Mouse (Mus musculus) liver, embryonic 15.5 days (tissue): ENCODE measurements around the gene Arhgef19. TPM values are rescaled to one million over a fixed set of nuclear protein-coding genes. Genes with fewer than 3 reads are reported as not detected.
A peak's percentile ranks its signal among the peaks of the same experiment; 100 is the strongest.

ENCODE experiments used
- ATAC-seq: fragments of 200-750 bp; cut with Nextera tagmentation; 2 replicates; pipeline ENCODE4 v1.8.0; 2017; ENCODE audit warnings: moderate number of reproducible peaks, mild to moderate bottlenecking, moderate library complexity; ENCODE audit not compliant: insufficient read depth
- H3K27ac ChIP-seq: fragments of 300-500 bp; sonication (generic); replicated peaks from 2 replicates; pipeline ENCODE4 v1.5.1; 2015; ENCODE audit warnings: mild to moderate bottlenecking, inconsistent platforms
- H3K27me3 ChIP-seq: fragments of 300-500 bp; sonication (generic); 2 replicates; pipeline ENCODE4 v1.6.1; 2015; ENCODE audit warnings: mild to moderate bottlenecking, inconsistent platforms
- H3K36me3 ChIP-seq: fragments of 300-500 bp; sonication (generic); replicated peaks from 2 replicates; pipeline ENCODE4 v1.6.1; 2015; ENCODE audit warnings: moderate library complexity, mild to moderate bottlenecking, inconsistent platforms
- H3K4me1 ChIP-seq: fragments of 300-500 bp; sonication (generic); replicated peaks from 2 replicates; pipeline ENCODE4 v1.6.1; 2015; ENCODE audit warnings: inconsistent platforms
- H3K4me2 ChIP-seq: fragments of 300-500 bp; sonication (generic); 2 replicates; pipeline ENCODE4 v1.6.1; 2015; ENCODE audit warnings: moderate library complexity, mild to moderate bottlenecking, inconsistent platforms
- H3K4me3 ChIP-seq: fragments of 300-500 bp; sonication (generic); replicated peaks from 2 replicates; pipeline ENCODE4 v1.5.1; 2015; ENCODE audit warnings: mild to moderate bottlenecking, inconsistent platforms
- H3K9ac ChIP-seq: fragments of 300-500 bp; sonication (generic); 2 replicates; pipeline ENCODE4 v1.6.1; 2015; ENCODE audit warnings: moderate library complexity, mild to moderate bottlenecking, inconsistent platforms
- H3K9me3 ChIP-seq: fragments of 300-500 bp; sonication (generic); replicated peaks from 2 replicates; pipeline ENCODE4 v1.6.1; 2016; ENCODE audit warnings: inconsistent platforms
- WGBS: fragments of 180-500 bp; shearing (Covaris S2); methylation state at CpG from one replicate; pipeline ENCODE4 v1.1.7; 2015; ENCODE audit warnings: mixed read lengths; ENCODE audit not compliant: insufficient replicate concordance; 5-methylcytosine and 5-hydroxymethylcytosine counted together
- polyA plus RNA-seq: library from polyadenylated mRNA; unstranded; fragments of >200 nt; fragmentation: Nextera tagmentation; extraction: Ambion mirVana; gene quantifications from 2 replicates; pipeline ENCODE4 v1.2.1, GENCODE M21; 2015

The Arhgef19 gene
- polyA plus RNA-seq, 1 experiment from 2014 or later: 1.5 TPM

DNA sequence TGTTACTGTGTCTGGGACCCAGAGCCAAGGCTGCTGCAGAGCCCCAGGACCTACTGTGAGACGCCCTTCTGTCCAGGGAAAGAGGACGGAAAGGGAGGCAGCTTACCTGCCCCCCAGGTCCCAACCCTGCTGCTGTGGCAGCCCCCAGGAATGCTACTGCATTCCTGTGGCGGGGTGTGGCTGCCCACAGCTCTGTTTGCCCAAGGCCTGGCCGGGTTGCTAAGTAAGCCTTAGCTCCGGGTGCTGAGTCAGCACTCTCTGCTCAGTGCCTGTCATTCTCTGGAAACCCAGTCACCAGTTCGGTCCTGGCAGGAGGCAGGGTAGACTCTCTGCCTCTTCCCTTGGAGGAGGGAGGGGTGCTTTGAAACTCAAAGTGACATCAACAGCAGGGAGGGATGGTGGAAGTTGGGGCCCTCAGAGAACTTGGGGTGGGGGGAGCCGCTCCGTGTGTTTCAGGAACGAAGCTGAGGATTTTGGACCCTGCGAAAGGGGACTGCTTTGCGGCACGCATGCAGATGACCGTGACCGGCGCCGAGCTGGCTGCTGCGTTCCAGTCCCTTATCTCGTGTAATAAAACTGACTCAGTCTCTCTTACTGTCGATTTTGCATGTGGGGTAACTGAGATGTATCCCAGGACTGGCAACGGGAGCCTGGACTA is 47.7 kb downstream of the Arhgef19 start:
- ATAC-seq: no peak
- Histone ChIP-seq H3K36me3 (no peaks in the 10 kb centered on the region), H3K9ac (no peak overlapping the region), H3K4me2 (peak overlapping the region; percentile 41), H3K27ac (no peak overlapping the region), H3K4me1 (peaks cover 30% of the 10 kb centered on the region), H3K27me3 (peaks cover 76% of the 10 kb centered on the region), H3K4me3 (no peak overlapping the region; the same call in 1 of the 2 replicates), H3K9me3 (no peaks in the 10 kb centered on the region)
- WGBS: 7% methylated on average over 20 of the region's 20 CpGs

DNA sequence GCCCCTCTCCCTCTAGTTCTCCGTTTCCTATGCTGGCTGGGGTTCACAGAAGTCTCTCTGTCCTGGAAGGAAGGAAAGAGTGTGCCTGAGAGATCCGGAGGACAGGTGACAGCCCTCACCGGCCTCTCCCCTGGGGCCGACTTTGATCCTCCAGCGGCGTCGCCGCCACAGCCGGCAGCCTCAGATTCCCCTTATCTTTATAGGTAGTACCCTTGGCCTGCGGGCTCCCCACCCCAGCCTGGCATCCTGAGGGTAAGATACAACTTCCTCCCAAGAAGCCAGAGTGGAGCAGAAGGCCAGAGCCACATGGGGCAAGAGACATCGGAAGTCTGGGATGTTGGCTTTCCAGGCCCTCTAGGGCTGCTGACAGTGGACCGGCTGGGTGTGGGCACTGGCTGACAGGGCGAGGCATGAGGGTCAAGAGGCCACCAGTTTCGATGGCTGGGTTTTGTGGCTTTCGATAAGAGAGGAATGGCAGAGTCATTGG is 48.3 kb downstream of the Arhgef19 start:
- Histone ChIP-seq H3K4me3 (no peak overlapping the region; the same call in 1 of the 2 replicates), H3K9ac (no peak overlapping the region), H3K4me2 (peak overlapping the region; percentile 41), H3K4me1 (peaks cover 26% of the 10 kb centered on the region), H3K27me3 (peaks cover 77% of the 10 kb centered on the region), H3K36me3 (no peaks in the 10 kb centered on the region), H3K9me3 (no peaks in the 10 kb centered on the region), H3K27ac (no peak overlapping the region)
- 3% methylated on average over 15 of the region's 15 CpGs for WGBS
- no peak; the same call in 1 of the 2 replicates for ATAC-seq

DNA sequence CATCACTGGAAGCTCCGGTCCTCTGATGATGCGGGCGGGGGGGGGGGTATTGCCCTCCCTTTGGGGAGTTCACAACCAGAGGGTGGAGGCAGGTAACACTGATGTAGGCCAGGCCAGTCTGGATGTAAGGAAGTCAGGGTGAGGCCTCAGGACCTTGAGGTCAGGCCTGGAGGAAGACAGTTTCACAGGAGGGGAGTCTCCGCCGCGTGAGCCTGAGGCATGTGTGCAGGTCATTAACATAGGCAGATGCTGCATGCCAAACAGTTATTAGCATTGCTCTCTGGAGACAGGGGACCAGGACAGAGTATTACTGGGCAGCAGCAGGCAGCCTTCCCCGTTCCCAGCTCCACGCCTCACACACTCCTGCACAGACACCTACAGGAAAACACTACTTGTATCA is 48.9 kb downstream of the Arhgef19 start:
- no peaks in the 10 kb centered on the region for H3K9me3 ChIP-seq
- WGBS: 52% methylated on average over 8 of the region's 8 CpGs
- peaks cover 26% of the 10 kb centered on the region for H3K4me1 ChIP-seq
- no peak overlapping the region for H3K4me3 ChIP-seq
- H3K9ac ChIP-seq: no peak overlapping the region
- peaks cover 81% of the 10 kb centered on the region for H3K27me3 ChIP-seq
- no peak for ATAC-seq
- no peaks in the 10 kb centered on the region for H3K36me3 ChIP-seq
- no peak overlapping the region for H3K4me2 ChIP-seq
- no peak overlapping the region for H3K27ac ChIP-seq

DNA sequence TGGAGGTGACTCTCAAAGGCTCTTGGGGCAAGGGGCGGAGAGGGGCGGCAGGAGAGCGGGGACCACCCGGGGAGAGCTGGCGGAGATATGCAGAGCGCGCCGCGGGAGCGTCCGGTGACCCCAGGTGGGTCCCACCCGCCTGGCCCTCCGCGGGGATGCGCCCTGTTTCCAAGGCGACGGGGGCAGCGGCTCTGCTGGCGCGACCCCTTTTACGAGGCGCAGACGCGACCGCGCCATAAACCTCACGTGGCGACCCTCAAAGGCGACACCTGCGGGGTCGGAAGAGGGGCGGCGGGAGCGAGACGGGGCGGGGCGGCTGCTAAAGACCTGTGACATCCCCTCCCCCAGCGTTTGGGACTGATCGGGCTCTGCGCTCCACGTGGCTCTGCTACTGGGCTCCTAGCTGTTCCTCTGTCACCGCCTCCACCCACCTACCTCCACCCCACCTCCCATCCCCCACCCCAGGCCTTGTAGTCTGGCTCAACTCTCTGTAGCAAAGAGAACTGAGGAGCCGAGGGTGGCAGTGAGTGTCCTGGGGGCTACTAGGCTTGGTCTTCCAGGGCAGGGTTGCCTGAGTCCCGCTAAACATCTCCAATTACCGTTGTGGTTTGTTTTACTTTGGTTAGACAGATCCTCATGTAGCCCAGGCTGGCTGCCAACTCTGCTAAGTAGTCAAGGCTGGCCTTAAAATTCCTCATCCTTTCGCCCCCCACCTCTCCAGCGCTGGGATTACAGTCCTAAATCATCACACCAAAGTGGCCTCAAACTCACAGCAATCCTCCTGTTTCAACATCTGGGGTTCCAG is 52.5 kb downstream of the Arhgef19 start:
- Histone ChIP-seq H3K4me1 (peaks cover 26% of the 10 kb centered on the region), H3K36me3 (no peaks in the 10 kb centered on the region), H3K4me3 (peak overlapping the region; percentile 29; the same call in 1 of the 2 replicates), H3K9ac (no peak overlapping the region), H3K9me3 (no peaks in the 10 kb centered on the region), H3K27ac (no peak overlapping the region), H3K27me3 (peaks cover 97% of the 10 kb centered on the region), H3K4me2 (peak overlapping the region; percentile 60)
- WGBS: 3% methylated on average over 47 of the region's 47 CpGs
- no peak for ATAC-seq

DNA sequence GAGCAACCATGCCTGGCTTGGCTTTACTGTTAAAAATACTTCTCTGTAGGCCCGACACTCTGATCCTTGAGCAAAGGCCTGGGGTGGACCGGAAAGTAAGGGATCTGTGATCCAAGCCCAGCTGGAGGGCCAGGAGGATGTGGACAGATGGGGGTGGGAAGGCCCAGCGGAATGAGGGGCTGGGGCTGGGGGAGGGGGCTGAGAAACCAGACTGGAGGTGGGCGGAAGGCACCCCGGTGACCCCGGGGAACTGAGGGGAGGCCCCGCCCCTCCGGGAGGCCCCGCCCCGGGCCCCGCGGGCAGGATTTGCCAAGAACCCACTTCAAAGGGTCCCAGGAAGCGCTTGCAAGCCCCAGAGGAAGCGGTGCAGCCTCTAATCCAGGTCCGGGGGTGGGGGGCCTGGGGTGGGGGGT is 56.5 kb downstream of the Arhgef19 start:
- peaks cover 95% of the 10 kb centered on the region for H3K27me3 ChIP-seq
- no peak overlapping the region for H3K9ac ChIP-seq
- no peaks in the 10 kb centered on the region for H3K9me3 ChIP-seq
- 0 out of 2 replicates have a peak overlapping the region, but pooled peaks have one; percentile 7 for H3K4me3 ChIP-seq
- ATAC-seq: no peak
- H3K36me3 ChIP-seq: no peaks in the 10 kb centered on the region
- peak overlapping the region; percentile 25; the same call in 1 of the 2 replicates for H3K4me2 ChIP-seq
- H3K4me1 ChIP-seq: peaks cover 14% of the 10 kb centered on the region
- H3K27ac ChIP-seq: no peak overlapping the region
- 10% methylated on average over 15 of the region's 15 CpGs for WGBS

DNA sequence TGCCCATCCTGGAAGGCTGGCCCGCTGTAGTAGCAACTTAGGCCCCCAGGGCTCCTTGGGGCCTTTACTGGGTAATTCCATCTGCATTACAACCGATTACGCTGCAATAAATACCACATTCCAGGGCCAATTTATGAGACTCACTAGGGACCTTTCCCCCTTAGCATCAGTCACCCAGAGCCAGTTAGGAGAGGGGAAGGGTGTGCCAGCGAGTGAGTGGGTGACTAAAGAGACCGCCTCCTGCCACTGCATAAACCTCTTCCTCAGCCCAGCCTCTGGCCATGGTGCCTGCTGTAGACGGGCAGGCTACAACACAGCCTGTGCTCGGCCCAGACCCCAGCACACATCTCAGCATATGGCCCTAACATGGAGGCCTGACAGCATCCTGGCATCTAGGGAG is 58.6 kb downstream of the Arhgef19 start:
- no peak for ATAC-seq
- Histone ChIP-seq H3K4me2 (no peak overlapping the region), H3K9ac (no peak overlapping the region), H3K36me3 (no peaks in the 10 kb centered on the region), H3K27ac (no peak overlapping the region), H3K4me3 (no peak overlapping the region), H3K4me1 (peaks cover 22% of the 10 kb centered on the region), H3K27me3 (peaks cover 95% of the 10 kb centered on the region), H3K9me3 (no peaks in the 10 kb centered on the region)
- WGBS: 58% methylated on average over 7 of the region's 7 CpGs

DNA sequence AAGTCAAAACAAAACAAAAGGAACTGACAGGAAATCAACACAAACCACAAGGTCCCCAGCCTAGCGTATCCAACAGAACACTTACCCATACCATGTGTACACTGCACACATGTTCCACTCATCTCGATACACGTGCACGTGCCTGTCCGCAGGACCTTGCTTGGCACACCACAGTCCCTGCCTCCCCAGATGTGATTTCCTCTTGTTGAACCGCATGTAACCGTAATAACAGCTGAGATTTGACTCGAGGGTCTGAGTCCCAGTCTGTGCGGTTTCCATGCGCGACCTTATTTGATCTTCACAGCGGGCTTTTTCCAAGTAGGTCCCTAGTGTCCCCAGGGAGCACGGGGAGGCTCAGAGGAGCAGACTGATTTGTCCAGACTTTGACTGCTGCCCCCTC is 60.1 kb downstream of the Arhgef19 start:
- H3K27me3 ChIP-seq: peaks cover 95% of the 10 kb centered on the region
- no peaks in the 10 kb centered on the region for H3K36me3 ChIP-seq
- WGBS: 27% methylated on average over 13 of the region's 13 CpGs
- H3K9me3 ChIP-seq: no peaks in the 10 kb centered on the region
- H3K9ac ChIP-seq: no peak overlapping the region
- H3K27ac ChIP-seq: no peak overlapping the region
- peaks cover 22% of the 10 kb centered on the region for H3K4me1 ChIP-seq
- no peak overlapping the region for H3K4me3 ChIP-seq
- ATAC-seq: no peak
- H3K4me2 ChIP-seq: no peak overlapping the region

DNA sequence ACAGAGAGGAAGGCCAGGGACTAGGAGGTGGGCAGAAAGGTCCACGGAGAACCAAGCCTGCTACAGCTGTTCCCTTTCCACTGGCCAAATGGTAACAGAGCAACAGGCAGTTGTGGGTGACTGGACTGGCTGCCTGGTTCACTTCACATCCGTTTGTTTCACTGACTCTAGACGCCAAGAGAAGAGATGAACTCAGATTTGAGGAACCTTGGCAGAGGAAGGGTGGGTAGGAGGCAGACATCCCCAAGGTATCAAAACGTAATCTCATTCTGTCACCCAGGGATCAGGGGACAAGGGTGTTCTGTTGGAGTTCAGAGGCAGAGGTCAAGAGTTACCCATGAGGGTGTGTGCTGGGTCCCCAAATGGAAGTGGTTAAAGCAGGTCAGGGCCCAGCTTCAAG is 60.9 kb downstream of the Arhgef19 start:
- Histone ChIP-seq H3K27ac (no peak overlapping the region), H3K27me3 (peaks cover 89% of the 10 kb centered on the region), H3K9me3 (no peaks in the 10 kb centered on the region), H3K4me3 (no peak overlapping the region), H3K4me2 (no peak overlapping the region), H3K36me3 (no peaks in the 10 kb centered on the region), H3K4me1 (peaks cover 22% of the 10 kb centered on the region), H3K9ac (no peak overlapping the region)
- no peak for ATAC-seq
- WGBS: 28% methylated on average over 4 of the region's 4 CpGs

DNA sequence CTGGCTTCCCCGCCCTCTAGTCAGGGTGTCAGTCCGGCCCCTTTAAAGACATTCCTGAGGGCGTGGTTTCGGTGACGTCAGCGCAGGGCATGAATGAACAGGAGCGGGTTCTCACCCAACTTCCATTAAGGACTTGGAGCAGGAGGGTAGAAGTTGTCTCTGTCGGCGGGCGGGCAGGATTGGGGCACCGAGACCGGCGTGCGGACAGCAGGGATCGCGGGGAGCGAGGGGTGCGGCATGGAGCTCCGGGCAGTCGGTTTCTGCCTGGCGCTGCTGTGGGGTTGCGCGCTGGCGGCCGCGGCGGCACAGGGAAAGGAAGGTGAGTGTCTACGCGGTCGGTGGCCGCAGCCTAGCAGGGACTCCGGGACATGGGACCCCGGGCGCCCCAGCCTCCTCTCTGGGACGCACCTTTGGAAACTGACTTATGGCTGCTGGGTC is 61.8 kb downstream of the Arhgef19 start, which contains the start of gene Epha2:
Epha2 (plus strand) TSS at position 125 of the 438 bp plus-strand sequence.
- Histone ChIP-seq H3K27me3 (peaks cover 80% of the 10 kb centered on the region), H3K9me3 (no peaks in the 10 kb centered on the region), H3K36me3 (no peaks in the 10 kb centered on the region), H3K27ac (no peak within 1 kb of the TSS), H3K9ac (peak within 1 kb of the TSS; percentile 40), H3K4me1 (peaks cover 18% of the 10 kb centered on the region; the same call in 1 of the 2 replicates), H3K4me2 (peak within 1 kb of the TSS; percentile 64), H3K4me3 (peak within 1 kb of the TSS; percentile 58)
- ATAC-seq: peak; percentile 34; the same call in 1 of the 2 replicates
- WGBS: under 1% methylated on average over 35 of the region's 35 CpGs

DNA sequence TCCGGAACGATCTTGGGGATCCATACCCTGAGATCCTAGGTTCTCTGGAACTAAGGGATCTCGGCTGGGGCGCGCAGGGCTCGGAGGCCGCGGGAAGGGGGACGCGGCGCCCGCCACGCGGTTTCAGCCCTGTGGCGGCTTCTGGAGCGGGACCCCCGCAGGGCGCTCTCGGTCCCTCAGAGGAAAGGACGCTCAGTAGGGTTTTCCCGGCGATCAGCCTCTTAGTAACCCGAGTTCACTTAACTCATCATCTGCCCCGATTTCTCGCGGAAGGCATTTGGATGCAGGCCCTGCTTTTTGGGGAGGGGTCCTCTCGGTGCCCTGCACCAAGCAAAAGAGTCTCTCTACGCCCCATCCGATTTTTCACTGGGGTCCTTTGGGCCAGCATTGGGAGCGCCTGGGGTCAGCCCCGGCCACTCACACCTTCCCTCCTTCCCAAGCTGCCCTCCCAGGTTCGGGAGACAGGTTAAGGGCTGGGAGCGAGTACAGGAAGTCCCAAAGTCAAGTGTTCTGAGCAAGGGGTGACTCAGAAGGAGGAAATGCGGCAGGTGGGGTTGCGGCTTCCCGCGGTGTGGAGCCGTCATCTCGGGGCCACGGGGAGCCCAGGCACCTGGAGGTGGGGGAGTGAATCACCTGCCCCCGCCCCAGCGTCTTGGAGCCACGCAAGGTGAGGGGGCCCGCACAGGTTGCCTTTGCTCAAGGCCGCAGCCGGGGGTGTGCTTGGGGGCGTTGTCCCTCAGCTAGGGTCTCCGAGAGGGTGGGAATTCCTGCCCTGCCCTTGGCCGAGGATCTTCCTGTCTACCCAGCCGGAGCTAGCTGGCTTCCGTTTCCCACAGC is 62.5 kb downstream of the Arhgef19 start:
- peak overlapping the region; percentile 40 for H3K9ac ChIP-seq
- H3K4me2 ChIP-seq: peak overlapping the region; percentile 64
- H3K9me3 ChIP-seq: no peaks in the 10 kb centered on the region
- peak overlapping the region; percentile 58 for H3K4me3 ChIP-seq
- no peaks in the 10 kb centered on the region for H3K36me3 ChIP-seq
- no peak for ATAC-seq
- WGBS: 2% methylated on average over 50 of the region's 51 CpGs
- no peak overlapping the region for H3K27ac ChIP-seq
- peaks cover 18% of the 10 kb centered on the region; the same call in 1 of the 2 replicates for H3K4me1 ChIP-seq
- peaks cover 76% of the 10 kb centered on the region for H3K27me3 ChIP-seq
